Mouse (Mus musculus) heart, postnatal 4 days (tissue): Measurements from ENCODE around the gene Aplnr. TPM values are rescaled to one million over a fixed set of nuclear protein-coding genes. Genes with fewer than 3 reads are reported as not detected.

ENCODE experiments used
- total RNA-seq, 2 experiments: library from RNA; stranded (reverse); gene quantifications; 2 replicates each; pipeline ENCODE4 v1.2.3; 2021

Aplnr gene
- total RNA-seq, 2 experiments from 2014 or later = 85.4 to 109 TPM

Other genes with a start within 250 kb of the Aplnr start
- gene Rtn4rl2, start 249.5 kb upstream of the Aplnr start, total RNA-seq = 1 to 10 TPM; 3.2 to 4.1 TPM
- gene Slc43a3, start 199.6 kb upstream of the Aplnr start, total RNA-seq = 10 to 100 TPM; 44.1 to 52.6 TPM
- gene Prg2, start 155.8 kb upstream of the Aplnr start, total RNA-seq = not detected
- gene Prg3, start 148.0 kb upstream of the Aplnr start, total RNA-seq = not detected
- 100 to 1,000 TPM; 106 to 108 TPM for gene Ssrp1, start 99.0 kb upstream of the Aplnr start, total RNA-seq
- under 1 TPM; 0.14 to 0.24 TPM for gene P2rx3, start 98.8 kb upstream of the Aplnr start, total RNA-seq
- 10 to 100 TPM; 87.1 to 88.2 TPM for gene Tnks1bp1, start 88.2 kb upstream of the Aplnr start, total RNA-seq
- gene Lrrc55, start 61.0 kb downstream of the Aplnr start, total RNA-seq = 1 to 10 TPM; 2.1 to 2.7 TPM
- not detected for gene Olfr987, start 203.1 kb downstream of the Aplnr start, total RNA-seq
- not detected for gene Olfr988, start 227.0 kb downstream of the Aplnr start, total RNA-seq